Mouse (Mus musculus) monocyte, adult 5-6 weeks (primary cell): Measurements from ENCODE around the gene Thada. TPM values are rescaled to one million over a fixed set of nuclear protein-coding genes. Genes with fewer than 3 reads are reported as not detected.
A peak's percentile ranks its signal among the peaks of the same experiment; 100 is the strongest.
"Not testable (repeated sequence)": the region's sequence is repeated elsewhere in the genome, so short reads cannot be mapped to it uniquely, and the experiment has no call there.

Experiments
- ATAC-seq: fragments of 153-309, 156-312 bp; replicated peaks from 2 replicates; pipeline ENCODE4 v1.8.0; 2017; ENCODE audit warnings: mild to moderate bottlenecking; ENCODE audit not compliant: low TSS enrichment, insufficient number of reproducible peaks, severe bottlenecking, poor library complexity, low FRiP score
- total RNA-seq: library from RNA; stranded (forward); fragments of 200-1000, 200-491, 200-594 nt; gene quantifications from 3 replicates; pipeline ENCODE4 v1.2.3, GENCODE M21; 2017

The Thada gene
- total RNA-seq, 1 experiment from 2014 or later: 20.3 TPM

GRCm38 (mm10) chr17:84255841-84256240 is 210.2 kb downstream of the Thada start:
- ATAC-seq: no peak

- no peak for ATAC-seq
Observed at GRCm38 (mm10) chr17:84251426-84251825, 214.6 kb downstream of the Thada start.

DNA sequence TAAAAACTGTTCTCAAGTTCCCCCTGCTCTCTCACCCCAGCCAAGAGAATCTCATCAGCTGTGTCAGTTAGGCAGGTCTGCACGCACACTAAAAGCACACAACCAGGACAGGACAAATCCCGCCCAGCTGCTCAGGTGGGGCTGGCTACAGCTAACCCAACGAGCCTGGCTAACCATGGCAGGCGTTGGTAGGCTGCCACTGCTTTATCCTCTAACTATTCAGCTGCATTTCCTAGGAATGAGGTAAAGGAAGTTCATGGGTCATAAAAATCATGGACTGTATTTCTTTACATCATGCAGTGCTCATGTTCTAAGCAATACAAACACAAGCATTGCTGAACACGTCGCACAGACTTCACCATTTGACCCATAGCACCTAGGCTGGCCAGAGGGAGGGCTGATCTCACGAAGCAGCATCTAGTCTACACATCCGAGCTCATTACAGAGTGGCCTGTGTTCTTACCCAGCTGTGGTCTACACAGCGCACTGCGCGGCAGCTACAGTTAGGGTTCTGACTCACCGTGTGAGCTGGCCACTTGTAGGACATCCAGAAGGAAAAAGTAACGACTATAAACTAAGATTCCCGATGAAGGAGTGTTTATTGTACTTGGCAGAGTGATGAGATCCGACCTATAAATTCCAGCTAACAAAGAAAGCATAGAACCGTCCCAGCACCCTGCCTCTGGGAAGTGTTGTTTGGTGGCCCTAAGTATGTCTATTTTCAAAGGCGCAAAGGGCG is 221.7 kb downstream of the Thada start:
- ATAC-seq: no peak

DNA sequence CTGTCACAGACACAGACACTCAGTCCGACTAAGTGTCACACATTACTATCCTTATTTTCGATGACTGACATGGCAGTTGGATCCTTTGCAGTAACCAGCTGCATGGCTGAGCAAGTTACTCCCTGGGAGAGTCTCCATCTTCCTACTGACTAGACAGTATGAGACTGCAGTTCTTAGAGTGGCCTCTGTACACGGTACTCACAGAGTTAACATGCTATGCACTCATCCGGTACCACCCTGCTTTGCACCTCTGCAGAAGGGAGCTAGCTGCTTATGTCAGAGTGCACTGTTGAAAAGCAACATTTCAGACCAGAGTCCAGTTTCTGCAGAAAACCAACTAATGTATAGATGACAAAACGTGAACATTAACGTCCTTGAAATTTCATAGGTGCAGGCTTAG is 222.2 kb downstream of the Thada start:
- no peak for ATAC-seq

GRCm38 (mm10) chr17:84241308-84241957 is 224.6 kb downstream of the Thada start:
- ATAC-seq: no peak

DNA sequence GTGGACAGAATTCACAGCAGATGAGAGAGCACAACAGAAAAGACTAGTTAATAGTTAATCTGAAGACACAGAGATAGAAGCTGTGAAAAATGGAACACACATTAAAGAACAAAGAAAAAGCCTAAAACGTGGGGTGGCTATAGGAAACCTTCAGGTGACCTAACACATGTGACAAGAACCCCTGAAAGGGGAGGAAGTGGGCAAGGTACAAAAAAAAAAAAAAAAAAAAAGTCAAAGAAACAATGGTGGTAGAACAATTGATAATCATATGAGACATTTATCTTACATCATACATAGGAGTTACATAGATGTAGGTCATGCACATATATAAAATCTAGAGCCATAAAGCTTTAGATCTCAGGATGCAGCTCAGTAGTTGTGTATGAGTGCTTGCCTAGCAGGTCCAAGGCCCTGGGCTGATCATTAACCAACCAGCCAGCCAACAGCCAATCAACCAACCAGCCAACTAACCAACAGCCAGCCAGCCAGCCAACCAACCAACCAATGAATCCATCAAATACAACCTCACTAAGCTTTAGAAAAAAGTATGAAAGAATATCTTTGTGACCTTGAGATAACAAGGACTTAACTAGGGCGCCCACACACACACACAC is 226.2 kb downstream of the Thada start:
- no peak for ATAC-seq

DNA sequence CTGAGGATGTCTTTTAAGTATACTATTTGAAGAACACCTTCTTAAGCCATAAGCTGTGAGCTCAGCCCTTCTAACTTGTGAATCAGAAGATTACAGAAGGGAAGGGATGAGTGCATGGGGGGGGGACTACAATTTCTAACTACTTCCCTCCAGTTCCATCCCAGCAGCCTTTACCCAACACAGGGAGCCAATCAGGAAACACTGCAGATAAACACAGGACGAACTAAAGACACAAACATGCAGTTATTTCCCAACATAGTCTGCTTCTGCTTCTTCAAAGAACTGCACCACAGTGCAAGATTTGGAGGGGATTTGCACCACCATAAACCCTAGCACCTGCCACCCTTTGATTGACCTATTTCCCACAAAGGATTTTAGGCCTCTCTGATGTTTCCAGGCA is 227.8 kb downstream of the Thada start:
- ATAC-seq: no peak; the same call in 1 of the 2 replicates

GRCm38 (mm10) chr17:84236781-84237557 is 229.0 kb downstream of the Thada start:
- no peak for ATAC-seq

GRCm38 (mm10) chr17:84235399-84235928 is 230.5 kb downstream of the Thada start:
- ATAC-seq: no peak

- not testable (repeated sequence) for ATAC-seq
Observed at GRCm38 (mm10) chr17:84234785-84235184, 231.2 kb downstream of the Thada start.

- no peak for ATAC-seq
Observed at GRCm38 (mm10) chr17:84233758-84234157, 232.2 kb downstream of the Thada start.

- ATAC-seq: no peak
Observed at GRCm38 (mm10) chr17:84231361-84231760, 234.6 kb downstream of the Thada start.

- no peak for ATAC-seq
Observed at GRCm38 (mm10) chr17:84228223-84228622, 237.8 kb downstream of the Thada start.

DNA sequence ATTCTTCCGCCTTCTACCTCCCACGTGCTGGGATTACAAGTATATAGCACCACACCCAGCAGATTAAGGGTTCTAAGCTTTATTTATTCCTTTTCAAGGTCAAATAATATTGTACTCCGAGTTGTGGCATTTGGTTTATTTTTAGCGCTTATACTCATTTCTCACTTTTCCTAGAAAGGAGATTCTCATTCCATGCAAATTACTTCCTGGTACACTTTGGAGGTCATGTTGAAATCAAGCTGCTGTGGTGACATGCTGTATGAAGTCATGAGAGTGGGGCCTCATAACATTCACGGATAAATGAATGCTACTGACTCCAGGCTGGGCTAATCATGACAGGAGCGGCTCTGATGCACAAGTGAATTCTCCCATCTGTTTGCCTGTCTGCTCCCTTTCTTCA is 239.3 kb downstream of the Thada start:
- ATAC-seq: no peak

- ATAC-seq: peak; percentile 81
Observed at GRCm38 (mm10) chr17:84226231-84226630, 239.8 kb downstream of the Thada start.

- ATAC-seq: no peak
Observed at GRCm38 (mm10) chr17:84224217-84224887, 241.7 kb downstream of the Thada start.

DNA sequence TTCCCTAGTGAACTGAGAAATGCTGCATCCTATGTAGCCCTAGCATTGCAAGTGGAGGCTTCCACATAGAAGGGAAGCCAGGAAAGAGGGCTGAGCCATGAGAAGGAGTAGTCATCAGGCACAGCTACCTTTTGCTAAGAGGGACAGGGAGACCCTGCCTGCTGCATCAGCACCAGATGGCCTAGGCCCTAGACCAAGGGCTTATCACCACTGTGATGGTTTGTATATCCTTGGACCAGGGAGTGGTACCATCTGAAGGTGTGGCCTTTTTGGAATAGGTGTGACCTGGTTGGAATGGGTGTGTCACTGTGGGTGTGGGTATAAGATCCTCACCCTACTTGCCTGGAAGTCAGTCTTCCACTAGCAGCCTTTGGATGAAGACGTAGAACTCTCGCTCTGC is 247.2 kb downstream of the Thada start:
- ATAC-seq: not testable (repeated sequence)

DNA sequence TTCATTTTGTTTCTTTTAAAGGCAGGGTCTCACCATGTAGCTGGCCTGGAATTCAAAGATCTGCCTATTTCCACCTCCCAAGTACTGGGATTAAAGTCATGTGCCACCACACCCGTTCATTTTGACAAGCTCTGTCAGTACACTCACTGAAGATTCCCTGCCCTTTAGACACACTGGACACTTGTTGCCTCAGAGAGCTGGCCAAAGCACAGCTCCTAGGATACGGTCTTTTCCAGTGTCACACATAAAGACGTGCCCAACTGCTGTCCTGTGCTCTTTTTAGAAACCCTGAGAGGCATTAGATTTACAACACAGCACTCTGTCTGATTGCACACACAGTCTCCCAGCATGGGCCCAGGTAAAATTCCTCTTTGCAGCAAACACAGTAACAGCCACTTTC is 248.3 kb downstream of the Thada start:
- ATAC-seq: no peak
